Mouse (Mus musculus) frontal cortex, adult 2 months (tissue): ENCODE measurements around the gene Ccdc110. TPM values are rescaled to one million over a fixed set of nuclear protein-coding genes. Genes with fewer than 3 reads are reported as not detected.

Experiments used
- DNase-seq, 2 experiments: peaks; one replicate each; pipeline ENCODE4 v3.0.0; 2022; ENCODE audit warnings: low spot score in 1 of 2; ENCODE audit errors: extremely low spot score in 1 of 2
- polyA plus RNA-seq: library from polyadenylated mRNA; depleted of rRNA; stranded (reverse); fragments of >200 nt; gene quantifications from 2 replicates; pipeline ENCODE4 v1.2.3, GENCODE M21; 2012; rRNA removed

The Ccdc110 gene
- 0.38 and 0.48 TPM in 2 replicates for polyA plus RNA-seq

GRCm38 (mm10) chr8:45934582-45935014, at the start of gene Ccdc110:
Ccdc110 (plus strand) TSS chr8:45934619.
- DNase-seq, result peak; percentile 90 to 99

- DNase-seq, result no peak
These were observed 49.2 kb upstream of the Ccdc110 start, which contains the start of gene Pdlim3 for GRCm38 (mm10) chr8:45885202-45885685. Pdlim3 (plus strand) TSS chr8:45885461.

DNA sequence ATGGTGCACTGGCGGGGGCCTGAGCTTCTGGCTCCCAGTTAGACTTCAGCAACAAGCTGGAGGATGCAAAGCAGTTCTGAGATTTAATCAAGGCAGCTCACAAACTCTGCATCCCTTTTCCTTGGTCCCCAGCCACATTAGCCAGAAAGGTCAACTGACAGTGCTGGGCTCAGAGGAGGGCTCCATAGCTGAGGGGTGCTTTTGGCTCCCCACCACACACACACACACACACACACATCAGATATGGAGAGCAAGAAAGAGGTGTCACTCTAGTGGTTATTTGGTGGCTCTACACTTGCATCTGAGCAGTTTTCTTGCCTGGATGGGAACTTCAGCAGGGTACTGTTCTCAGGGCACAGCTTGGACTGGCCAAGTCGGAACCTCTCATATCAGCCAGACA, 48.6 kb upstream of the Ccdc110 start:
- no peak for DNase-seq

- DNase-seq, result no peak
These were observed 44.7 kb upstream of the Ccdc110 start for GRCm38 (mm10) chr8:45889737-45890136.

GRCm38 (mm10) chr8:45896590-45896989, 37.8 kb upstream of the Ccdc110 start:
- DNase-seq, result no peak

DNA sequence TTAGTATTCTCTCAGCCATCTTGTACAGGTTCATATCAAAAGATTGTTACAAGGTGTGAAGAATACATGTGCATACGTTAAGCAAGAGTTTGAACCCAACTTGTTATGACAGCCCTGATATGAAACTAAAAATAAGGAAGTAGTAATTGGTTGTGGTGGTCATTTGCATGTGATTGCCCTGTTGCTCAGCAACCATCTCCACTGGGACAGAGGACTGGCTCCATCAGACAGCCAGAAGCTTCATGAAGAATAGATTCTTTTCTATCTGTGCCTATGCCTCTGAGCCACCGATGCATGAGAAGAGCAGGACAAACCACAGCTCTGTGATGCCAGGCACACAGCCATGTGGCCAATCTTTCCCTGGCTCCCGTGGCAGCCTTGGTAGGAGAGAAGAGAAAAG, 34.6 kb upstream of the Ccdc110 start:
- no peak for DNase-seq

DNA sequence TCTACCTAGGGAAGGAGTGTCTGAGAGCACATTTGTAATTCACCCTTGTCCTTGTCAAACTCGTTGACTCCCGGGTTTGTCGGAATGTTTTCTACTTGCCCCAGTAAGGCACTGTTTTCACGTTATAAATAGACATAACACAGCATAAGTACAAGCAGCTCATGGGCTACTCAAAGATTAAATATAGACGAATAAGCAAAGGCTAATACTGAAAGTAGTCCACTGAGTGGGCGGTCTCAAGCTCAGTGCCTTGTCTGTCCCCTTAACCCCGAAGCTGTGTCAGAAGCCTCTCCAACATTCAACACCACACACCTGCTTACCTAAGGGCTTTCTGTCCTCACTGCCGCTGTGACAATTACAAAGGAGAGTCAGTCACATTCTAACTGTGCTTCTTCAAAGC, 32.8 kb upstream of the Ccdc110 start:
- DNase-seq, result no peak

- DNase-seq, result no peak
These were observed 30.8 kb upstream of the Ccdc110 start for GRCm38 (mm10) chr8:45903659-45904058.

GRCm38 (mm10) chr8:45905591-45906250, 28.7 kb upstream of the Ccdc110 start:
- no peak for DNase-seq

DNA sequence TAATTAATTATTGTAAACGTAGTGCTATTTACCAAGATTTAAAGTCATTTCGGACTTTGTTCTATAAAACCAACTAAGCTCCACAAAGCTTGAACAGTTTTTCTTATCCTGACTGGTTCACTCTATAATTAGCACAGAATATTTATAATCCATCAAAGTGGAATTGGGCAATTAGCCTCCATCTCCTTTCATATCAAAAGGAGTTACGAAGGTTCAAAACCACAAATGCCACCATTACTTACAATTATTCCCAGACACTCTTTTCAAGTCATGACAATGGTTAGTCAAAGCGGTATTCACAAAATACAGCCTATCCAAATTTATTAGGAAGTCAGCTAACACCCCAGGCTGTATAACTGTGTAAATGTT, 28.2 kb upstream of the Ccdc110 start:
- DNase-seq, result no peak

GRCm38 (mm10) chr8:45913707-45914106, 20.7 kb upstream of the Ccdc110 start:
- no peak for DNase-seq

GRCm38 (mm10) chr8:45916496-45916895, 17.9 kb upstream of the Ccdc110 start:
- no peak for DNase-seq

DNA sequence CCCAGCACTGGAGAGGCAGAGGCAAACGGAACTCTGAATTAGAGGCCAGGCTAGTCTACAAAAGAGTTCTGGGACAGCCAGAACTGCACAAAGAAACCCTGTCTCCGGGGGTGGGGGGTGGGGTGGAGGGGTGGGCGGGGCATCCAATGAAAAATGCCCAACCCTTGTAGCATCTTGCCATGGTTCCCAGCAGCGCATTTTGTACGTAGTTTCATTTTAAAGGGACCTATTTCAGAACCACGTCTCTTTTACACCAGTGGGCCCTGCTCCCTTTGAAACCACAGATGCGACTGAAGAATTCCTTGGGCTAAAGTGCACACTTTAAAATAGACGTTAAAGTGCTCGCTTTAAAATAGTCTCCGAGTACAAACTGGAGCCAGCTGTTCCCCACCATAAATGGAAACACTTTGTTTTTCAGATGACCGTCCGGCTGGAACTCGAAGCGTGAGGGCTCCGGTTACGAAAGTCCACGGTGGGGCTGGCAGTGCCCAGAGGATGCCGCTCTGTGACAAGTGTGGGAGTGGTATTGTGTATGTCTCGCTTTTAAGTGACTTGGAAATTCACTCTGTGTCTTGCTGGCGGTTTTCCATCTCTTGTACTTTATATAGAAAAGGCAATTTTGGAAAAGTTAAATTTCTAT, 17.3 kb upstream of the Ccdc110 start:
- DNase-seq, result peak in 1 of 2 experiments; percentile 49

GRCm38 (mm10) chr8:45918891-45919290, 15.5 kb upstream of the Ccdc110 start:
- DNase-seq, result peak in 1 of 2 experiments; percentile 34

DNA sequence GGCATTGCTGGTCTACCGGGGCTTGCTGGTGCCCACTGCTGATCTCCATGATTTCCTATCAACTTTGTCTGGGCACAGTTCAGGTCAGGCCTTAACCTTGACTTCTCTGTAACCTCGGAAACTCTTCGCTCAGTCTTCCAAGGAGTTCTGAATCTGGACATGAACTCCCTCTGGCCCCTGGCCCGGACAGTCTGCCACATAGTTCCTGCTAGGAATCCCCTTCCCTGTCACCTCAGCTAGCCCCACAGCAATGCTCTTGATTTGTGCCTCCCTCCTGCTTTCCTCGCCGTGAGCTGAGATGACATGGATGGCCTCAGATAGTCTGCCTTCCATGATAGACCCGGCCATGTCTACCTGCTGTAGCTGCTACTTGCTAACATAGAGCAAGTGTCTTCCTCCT, 14.0 kb upstream of the Ccdc110 start:
- DNase-seq, result no peak

DNA sequence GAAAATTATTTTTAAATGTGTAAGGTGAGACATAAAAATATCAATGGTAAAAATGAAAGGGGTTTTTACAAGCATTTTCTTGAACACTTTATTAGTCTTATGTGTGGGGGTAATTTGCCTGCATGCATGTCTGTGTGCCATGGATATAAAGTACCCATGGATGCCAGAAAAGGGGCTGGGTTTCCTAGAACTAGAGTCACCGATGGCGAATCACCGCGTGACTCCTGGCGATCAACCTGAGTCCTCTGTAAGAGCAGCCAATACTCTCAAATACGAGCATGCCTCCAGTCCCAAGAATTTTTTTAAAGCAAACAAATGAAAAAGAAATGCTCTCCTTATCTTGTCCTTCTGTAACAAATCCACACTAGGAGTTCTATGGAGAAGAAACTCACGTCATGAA, 12.3 kb upstream of the Ccdc110 start:
- no peak for DNase-seq

GRCm38 (mm10) chr8:45936986-45937385, 2.6 kb downstream of the Ccdc110 start:
- DNase-seq, result no peak

DNA sequence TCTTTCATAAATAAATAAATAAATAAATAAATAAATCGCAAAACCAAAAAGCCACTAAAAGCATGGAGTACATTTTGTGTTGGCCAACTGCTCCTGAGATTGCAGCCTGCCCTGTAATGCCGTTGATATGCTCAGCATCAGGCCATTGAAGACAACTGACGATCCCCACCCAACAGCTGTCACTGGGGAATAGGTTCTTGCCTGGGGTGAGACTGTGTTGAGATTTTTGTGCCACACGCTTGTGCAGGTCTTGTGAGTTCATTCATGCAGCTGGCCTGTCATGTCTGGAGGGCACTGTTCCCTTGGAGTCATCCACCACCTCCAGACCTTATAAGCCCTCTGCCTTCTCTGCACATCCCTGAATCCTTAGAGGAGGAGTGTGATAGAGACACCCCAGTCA, 11.9 kb downstream of the Ccdc110 start:
- DNase-seq, result no peak

DNA sequence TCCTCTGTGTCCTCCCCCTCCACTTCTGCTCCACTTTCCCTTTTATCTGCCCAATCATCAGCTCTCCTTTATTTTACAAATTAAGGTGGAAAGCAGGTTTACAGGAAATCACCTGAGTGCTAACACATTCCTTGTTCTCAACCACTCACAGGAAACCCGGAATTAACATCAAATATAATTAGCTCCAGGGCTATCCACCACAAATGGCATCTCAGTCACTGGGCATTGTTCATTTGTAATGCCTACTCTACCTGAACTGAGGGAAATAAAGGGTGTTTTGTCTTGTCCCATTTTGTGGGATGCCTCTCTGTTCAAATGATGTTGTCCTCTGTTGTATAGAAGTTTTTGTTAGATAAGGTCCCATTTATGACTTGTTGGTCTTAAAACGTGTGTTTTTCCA, 16.2 kb downstream of the Ccdc110 start:
- no peak for DNase-seq

DNA sequence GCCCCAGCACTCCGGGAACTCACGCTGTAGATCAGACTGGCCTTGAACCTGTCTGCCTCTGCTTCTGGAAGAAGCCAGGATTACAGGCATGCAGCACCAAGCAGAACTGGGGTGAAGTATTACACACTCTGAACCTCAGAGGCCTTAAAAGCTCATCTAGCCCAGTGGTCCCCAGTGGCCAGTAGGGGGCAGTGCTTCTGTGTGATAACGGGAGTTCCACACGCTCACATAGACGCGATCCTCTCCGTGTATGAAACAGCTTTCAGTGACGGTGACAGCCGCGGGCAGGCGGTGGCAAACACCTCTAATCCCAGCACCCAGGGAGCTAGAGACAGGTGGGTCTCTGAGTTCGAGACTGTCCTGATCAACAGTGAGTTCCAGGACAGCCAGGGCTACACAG, 36.5 kb downstream of the Ccdc110 start:
- no peak for DNase-seq

- DNase-seq, result no peak
These were observed 39.6 kb downstream of the Ccdc110 start for GRCm38 (mm10) chr8:45973988-45974505.
